Mouse (Mus musculus) subcutaneous adipose tissue, adult 2 months (tissue): ENCODE measurements around the gene Sstr2. TPM values are rescaled to one million over a fixed set of nuclear protein-coding genes. Genes with fewer than 3 reads are reported as not detected.

Experiments
- polyA plus RNA-seq: library from polyadenylated mRNA; depleted of rRNA; stranded (reverse); fragments of >200 nt; gene quantifications from 2 replicates; pipeline ENCODE4 v1.2.3, GENCODE M21; 2012; ENCODE audit warnings: low replicate concordance; rRNA removed

The Sstr2 gene
- 0.07 TPM in 1 of 2 replicates, not detected in the other for polyA plus RNA-seq

GRCm38 (mm10) chr11:113618672-113619419, at the start of gene Sstr2:
Sstr2 (plus strand) TSS chr11:113619342.

GRCm38 (mm10) chr11:113648690-113649352, 29.7 kb downstream of the Sstr2 start, which contains the start of gene Cog1:
Cog1 (plus strand) TSS chr11:113649169.

GRCm38 (mm10) chr11:113649353-113650210, 30.4 kb downstream of the Sstr2 start, which contains the start of gene Slc39a11:
Slc39a11 (minus strand) TSS chr11:113650079.

Other genes starting within 250 kb of the Sstr2 start
- 41.6 and 58.2 TPM in 2 replicates for gene Cog1, start 29.8 kb downstream of the Sstr2 start, polyA plus RNA-seq
- gene Slc39a11, start 30.7 kb downstream of the Sstr2 start, polyA plus RNA-seq: 17.7 and 32.5 TPM in 2 replicates
- 19.1 and 27.1 TPM in 2 replicates for gene Fam104a, start 64.8 kb downstream of the Sstr2 start, polyA plus RNA-seq
- 8.4 and 14.5 TPM in 2 replicates for gene D11Wsu47e, start 65.1 kb downstream of the Sstr2 start, polyA plus RNA-seq
- gene Cpsf4l, start 90.7 kb downstream of the Sstr2 start, polyA plus RNA-seq: 0.49 and 1.5 TPM in 2 replicates
- gene Cdc42ep4, start 132.5 kb downstream of the Sstr2 start, polyA plus RNA-seq: 69.3 and 87.7 TPM in 2 replicates